Mouse (Mus musculus) mouse embryonic stem cell (cell line): Measurements from ENCODE around the gene C87436.

Experiments
- in situ Hi-C, 2 experiments: fragments of 300-500 bp; cut with MboI; formaldehyde crosslinking; loops; 1 replicate in 1 of 2; 3 replicates in 1 of 2; pipeline ENCODE4 v1.14.3; 2019 to 2020; ENCODE audit warnings: low sequenced_read_pairs in 2 of 2, low pct_unique_long_range_greater_than_20kb in 1 of 2, mixed read lengths in 1 of 2; ENCODE audit not compliant: unreplicated experiment in 1 of 2

Gene C87436

GRCm38 (mm10) chr6:86418711-86419110 is 19.5 kb upstream of the C87436 start:
- in situ Hi-C loops, result no loop called here

- in situ Hi-C loops, result no loop called here
These were observed 18.9 kb upstream of the C87436 start for GRCm38 (mm10) chr6:86419239-86419638.

- in situ Hi-C loops, result no loop called here
These were observed 17.7 kb upstream of the C87436 start for GRCm38 (mm10) chr6:86420491-86420890.

- in situ Hi-C loops, result no loop called here
These were observed 11.8 kb upstream of the C87436 start, which contains the start of gene Gm44790 for GRCm38 (mm10) chr6:86426358-86426757. Gene Gm44790 (plus strand): TSS chr6:86426658.

- in situ Hi-C loops, result no loop called here
These were observed 6.6 kb upstream of the C87436 start for GRCm38 (mm10) chr6:86431531-86431930.

GRCm38 (mm10) chr6:86433696-86434095 is 4.5 kb upstream of the C87436 start:
- in situ Hi-C loops, result no loop called here

- in situ Hi-C loops, result no loop called here
These were observed 463 bp upstream of the C87436 start for GRCm38 (mm10) chr6:86437711-86438110.

- in situ Hi-C loops, result no loop called here
These were observed 934 bp downstream of the C87436 start for GRCm38 (mm10) chr6:86439119-86439496.

- in situ Hi-C loops, result no loop called here
These were observed 1.4 kb downstream of the C87436 start for GRCm38 (mm10) chr6:86439531-86439930.

GRCm38 (mm10) chr6:86441571-86441970 is 3.4 kb downstream of the C87436 start:
- in situ Hi-C loops, result no loop called here

- in situ Hi-C loops, result no loop called here
These were observed 7.4 kb downstream of the C87436 start for GRCm38 (mm10) chr6:86445551-86445950.

GRCm38 (mm10) chr6:86446927-86447568 is 8.9 kb downstream of the C87436 start:
- in situ Hi-C loops, result no loop called here

- in situ Hi-C loops, result no loop called here
These were observed 18.6 kb downstream of the C87436 start for GRCm38 (mm10) chr6:86456727-86457126.

GRCm38 (mm10) chr6:86463079-86463478 is 24.9 kb downstream of the C87436 start:
- in situ Hi-C loops, result no loop called here

- in situ Hi-C loops, result no loop called here
These were observed 33.1 kb downstream of the C87436 start for GRCm38 (mm10) chr6:86471317-86471716.

- in situ Hi-C loops, result no loop called here
These were observed 33.6 kb downstream of the C87436 start for GRCm38 (mm10) chr6:86471760-86472099.

- in situ Hi-C loops, result no loop called here
These were observed 34.2 kb downstream of the C87436 start for GRCm38 (mm10) chr6:86472100-86472955.

GRCm38 (mm10) chr6:86473077-86473476 is 34.9 kb downstream of the C87436 start:
- in situ Hi-C loops, result no loop called here

- in situ Hi-C loops, result no loop called here
These were observed 35.9 kb downstream of the C87436 start for GRCm38 (mm10) chr6:86474072-86474471.

- in situ Hi-C loops, result no loop called here
These were observed 36.5 kb downstream of the C87436 start for GRCm38 (mm10) chr6:86474646-86475181.
